Mouse (Mus musculus) small intestine, adult 2 months (tissue): ENCODE results near the gene Ppfibp1.

ENCODE experiments used
- CTCF ChIP-seq: fragments of 200-500 bp; IDR thresholded peaks from 2 replicates; pipeline ENCODE4 v1.5.1; 2012; ENCODE audit warnings: low read depth, mild to moderate bottlenecking, control low read depth, inconsistent platforms, low read length, moderate library complexity, mixed read lengths; ENCODE audit not compliant: insufficient replicate concordance, insufficient read length; ENCODE audit errors: extremely low read depth
- POLR2A ChIP-seq: fragments of 200-500 bp; IDR thresholded peaks from 2 replicates; pipeline ENCODE4 v1.6.1; 2012; ENCODE audit warnings: low read depth, mild to moderate bottlenecking, control low read depth, inconsistent platforms, low read length, moderate library complexity

- no peak for TF ChIP-seq CTCF
- no peak for TF ChIP-seq POLR2A
Observed at GRCm38 (mm10) chr6:146851916-146852315, 36.4 kb upstream of the Ppfibp1 start.
